Mouse (Mus musculus): ENCODE data around the gene Uggt1.

Uggt1 gene

DNA sequence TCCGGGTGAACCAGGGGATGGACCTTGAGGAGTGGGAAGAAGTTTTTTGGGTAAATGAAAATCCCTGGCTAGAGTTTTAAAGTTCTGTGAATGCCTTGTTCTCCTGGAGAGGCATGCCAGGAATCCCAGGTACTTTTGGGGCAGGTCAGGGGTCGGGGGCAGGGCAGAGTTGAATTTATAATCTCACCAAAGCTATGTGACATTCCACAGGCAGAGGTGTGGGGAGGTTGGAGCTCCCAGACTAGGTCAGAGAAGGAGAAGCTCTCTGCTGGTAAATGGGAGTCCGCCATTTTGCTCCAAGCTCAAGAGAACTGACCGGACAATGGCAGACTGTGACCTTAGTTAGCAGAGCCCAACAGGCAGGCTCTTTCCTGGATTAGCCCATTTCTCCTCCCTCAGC, 125.1 kb downstream of the Uggt1 start:
- intact Hi-C loops (cut with DNase I), result no loop called here

- intact Hi-C loops (cut with DNase I), result no loop called here
Observed at GRCm38 (mm10) chr1:36118958-36119357, 125.6 kb downstream of the Uggt1 start.

DNA sequence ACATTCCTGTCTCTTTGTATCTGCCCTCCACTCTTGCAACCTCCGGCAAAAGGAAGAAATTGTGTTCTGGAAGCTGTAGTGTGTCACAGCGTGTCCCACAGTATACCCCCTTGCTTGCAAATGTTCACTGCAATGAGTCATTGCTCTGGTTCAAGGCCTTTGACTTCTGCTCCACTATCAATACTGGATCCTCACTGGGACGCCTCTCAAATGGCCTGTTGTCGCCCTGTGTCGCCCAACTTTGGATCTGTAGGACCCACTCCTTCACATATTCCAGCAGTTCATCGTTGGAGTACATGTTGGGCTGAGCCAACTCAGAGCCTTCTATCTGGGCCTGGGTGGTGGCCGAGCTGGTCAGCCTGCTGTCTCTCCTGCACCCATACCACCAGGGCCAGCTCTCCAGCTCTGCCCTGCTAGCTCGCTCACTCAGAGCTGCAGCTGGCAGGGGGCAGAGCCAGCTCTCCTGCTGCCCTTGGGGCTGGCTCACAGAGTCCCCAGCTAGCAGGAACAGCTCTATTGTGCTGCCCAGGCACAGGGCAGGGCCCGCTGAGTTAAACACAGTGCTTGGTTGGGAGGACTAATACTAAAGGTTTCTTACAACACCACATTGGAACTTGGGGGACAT, 126.3 kb downstream of the Uggt1 start:
- intact Hi-C loops (cut with DNase I), result no loop called here

DNA sequence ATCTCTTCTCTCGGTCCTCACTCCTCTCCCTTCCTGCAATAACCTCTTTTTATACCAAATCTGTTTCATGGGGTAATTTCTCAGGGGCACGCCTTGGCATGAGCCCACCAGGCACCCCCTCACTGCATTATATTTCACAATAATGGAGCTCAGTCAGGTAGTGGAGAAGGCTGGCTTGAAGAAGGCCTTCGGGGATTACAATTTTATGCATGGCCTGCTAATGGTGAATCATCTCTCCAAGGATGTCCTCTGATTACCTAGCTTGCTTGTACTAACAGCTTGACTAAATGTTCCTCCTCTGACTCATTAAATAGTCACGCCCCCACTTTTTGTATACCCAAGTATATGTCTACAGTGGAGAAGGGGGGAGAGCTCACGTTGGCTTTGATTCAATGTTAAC, 128.0 kb downstream of the Uggt1 start:
- intact Hi-C loops (cut with DNase I), result no loop called here

DNA sequence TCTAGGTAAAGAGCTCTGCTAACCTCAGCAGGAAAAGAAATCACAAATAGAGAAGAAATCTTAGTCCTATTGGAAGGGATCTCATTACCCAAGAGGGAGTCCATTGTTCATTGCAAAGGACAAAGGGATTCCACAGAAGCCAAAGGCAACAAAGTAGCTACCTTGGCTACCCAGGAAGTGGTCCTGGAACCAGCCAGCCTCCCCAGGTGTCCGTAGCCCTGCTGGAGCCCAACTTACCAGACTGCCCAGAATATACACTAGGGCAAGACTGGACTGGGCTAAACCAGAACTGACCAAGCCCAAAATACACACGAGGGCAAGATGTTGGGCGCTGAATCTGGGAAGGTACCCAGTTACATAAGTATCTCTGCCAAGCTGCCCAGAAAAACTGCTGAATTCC, 129.7 kb downstream of the Uggt1 start:
- intact Hi-C loops (cut with DNase I), result no loop called here

GRCm38 (mm10) chr1:36113670-36114069, 130.8 kb downstream of the Uggt1 start:
- intact Hi-C loops (cut with DNase I), result no loop called here

DNA sequence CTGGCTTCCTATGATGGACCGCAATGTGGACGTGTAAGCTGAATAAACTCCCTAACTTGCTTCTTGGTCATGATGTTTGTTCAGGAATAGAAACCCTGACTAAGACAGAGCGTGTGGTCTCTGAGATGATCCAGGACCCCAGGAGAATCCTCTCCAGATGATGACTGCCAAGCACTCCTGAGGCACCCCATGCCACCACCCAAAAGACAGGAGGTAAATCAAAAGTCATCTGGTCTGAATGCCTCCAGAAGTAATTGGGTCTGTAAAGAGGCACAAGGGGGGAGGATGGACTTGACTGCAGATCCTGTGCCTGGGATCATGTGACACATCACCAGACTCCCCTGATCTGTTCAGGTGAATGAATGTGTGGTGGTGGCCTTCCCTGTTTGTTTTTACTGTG, 131.9 kb downstream of the Uggt1 start:
- intact Hi-C loops (cut with DNase I), result no loop called here

GRCm38 (mm10) chr1:36109987-36110386, 134.5 kb downstream of the Uggt1 start:
- intact Hi-C loops (cut with DNase I), result no loop called here

- intact Hi-C loops (cut with DNase I), result no loop called here
Observed at GRCm38 (mm10) chr1:36105917-36106706, 138.4 kb downstream of the Uggt1 start.

DNA sequence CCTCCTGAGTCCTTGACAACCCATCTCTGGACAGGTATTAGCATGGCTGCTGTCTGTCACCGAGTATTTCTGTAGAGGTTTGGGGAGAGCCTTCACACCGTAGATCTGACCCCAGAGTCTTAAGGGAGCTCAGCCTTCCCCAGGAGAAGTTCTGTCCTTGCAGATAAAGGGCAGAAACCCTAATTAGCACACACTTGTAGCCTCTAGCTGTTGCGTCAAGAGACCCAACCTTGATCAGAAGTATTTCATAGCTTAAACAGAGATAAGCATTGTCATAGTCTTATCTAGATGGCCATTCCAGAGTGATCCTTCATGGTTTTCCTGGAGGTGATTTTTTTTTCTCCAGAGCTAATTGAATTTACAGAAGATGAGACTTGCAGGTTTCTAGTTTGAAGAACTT, 144.1 kb downstream of the Uggt1 start:
- intact Hi-C loops (cut with DNase I), result no loop called here

DNA sequence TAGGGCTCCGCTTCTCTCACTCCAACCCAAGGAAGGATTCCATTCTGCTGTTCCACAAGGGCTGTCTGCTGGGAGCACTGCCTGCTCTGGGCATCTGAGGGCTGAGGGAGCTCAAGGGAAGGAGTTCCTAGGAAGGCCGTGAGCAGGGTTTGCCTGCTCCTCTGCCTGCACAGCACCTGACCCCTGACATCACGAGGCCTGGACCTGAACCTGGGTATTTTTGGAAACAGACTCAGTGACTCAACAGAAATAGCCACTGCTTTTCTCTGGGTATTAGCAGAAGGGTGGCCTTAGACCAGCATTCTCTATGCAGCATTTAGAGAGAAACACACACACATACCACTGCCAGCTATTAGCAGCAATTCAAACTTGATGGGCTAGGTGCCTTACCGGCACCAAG, 146.1 kb downstream of the Uggt1 start:
- intact Hi-C loops (cut with DNase I), result no loop called here

- intact Hi-C loops (cut with DNase I), result no loop called here
Observed at GRCm38 (mm10) chr1:36095423-36096272, 148.9 kb downstream of the Uggt1 start.

GRCm38 (mm10) chr1:36093741-36094140, 150.8 kb downstream of the Uggt1 start:
- intact Hi-C loops (cut with DNase I), result no loop called here

- intact Hi-C loops (cut with DNase I), result no loop called here
Observed at GRCm38 (mm10) chr1:36091246-36091645, 153.3 kb downstream of the Uggt1 start.

GRCm38 (mm10) chr1:36090722-36091110, 153.8 kb downstream of the Uggt1 start:
- intact Hi-C loops (cut with DNase I), result no loop called here

Small RNA genes lying within 50 kb of the gene (microRNA-seq; reads per million reads assigned to microRNA genes)
- gene Mir6897, result 4.8 to 5.7 reads per million in 2 experiments

Measured in adrenal gland (tissue).